Mouse (Mus musculus) liver, adult 2 months (tissue): ENCODE measurements around the gene Pltp. TPM values are rescaled to one million over a fixed set of nuclear protein-coding genes. Genes with fewer than 3 reads are reported as not detected.

ENCODE experiments used
- DNase-seq: peaks from one replicate; pipeline ENCODE4 v3.0.0-alpha.2; 2011; ENCODE audit warnings: low read depth, low spot score; ENCODE audit errors: extremely low read depth
- H3K27ac ChIP-seq: fragments of 200-500 bp; replicated peaks from 2 replicates; pipeline ENCODE4 v1.5.1; 2012; ENCODE audit warnings: low read depth, mild to moderate bottlenecking, control low read depth, inconsistent platforms, low read length; ENCODE audit not compliant: insufficient read depth
- H3K27me3 ChIP-seq: fragments of 200-500 bp; 2 replicates; pipeline ENCODE4 v1.6.1; 2012; ENCODE audit warnings: mild to moderate bottlenecking, moderate library complexity, low read length, inconsistent platforms; ENCODE audit not compliant: control insufficient read depth, insufficient read depth
- H3K36me3 ChIP-seq: fragments of 200-500 bp; 2 replicates; pipeline ENCODE4 v1.6.1; 2012; ENCODE audit warnings: low read length, inconsistent platforms; ENCODE audit not compliant: control insufficient read depth, insufficient read depth
- H3K4me1 ChIP-seq: fragments of 200-500 bp; 2 replicates; pipeline ENCODE4 v1.6.1; 2011; ENCODE audit warnings: low read length; ENCODE audit not compliant: control insufficient read depth, insufficient read depth
- H3K4me3 ChIP-seq: fragments of 200-500 bp; 2 replicates; pipeline ENCODE4 v1.5.1; 2011; ENCODE audit warnings: low read depth, mild to moderate bottlenecking, control low read depth, low read length, moderate library complexity; ENCODE audit not compliant: insufficient read depth
- H3K79me2 ChIP-seq: fragments of 200-500 bp; 2 replicates; pipeline ENCODE4 v1.6.1; 2012; ENCODE audit warnings: inconsistent platforms, mild to moderate bottlenecking, low read length, moderate library complexity; ENCODE audit not compliant: control insufficient read depth, insufficient read depth
- H3K9ac ChIP-seq: fragments of 200-500 bp; 2 replicates; pipeline ENCODE4 v1.6.1; 2012; ENCODE audit warnings: low read depth, mild to moderate bottlenecking, control low read depth, inconsistent platforms, low read length
- CTCF ChIP-seq: fragments of 200-500 bp; IDR thresholded peaks from 2 replicates; pipeline ENCODE4 v1.5.1; 2011; ENCODE audit warnings: low read depth, low read length, control low read depth
- POLR2A ChIP-seq: fragments of 200-500 bp; IDR thresholded peaks from 2 replicates; pipeline ENCODE4 v1.6.1; 2011; ENCODE audit warnings: low read length, control low read depth; ENCODE audit not compliant: insufficient read depth; ENCODE audit errors: extremely low read depth
- WGBS: fragments of 180-500 bp; shearing (Covaris S2); methylation state at CpG from one replicate; pipeline ENCODE4 v1.1.7; 2018; 5-methylcytosine and 5-hydroxymethylcytosine counted together
- polyA plus RNA-seq: library from polyadenylated mRNA; depleted of rRNA; stranded (reverse); fragments of >200 nt; gene quantifications from 2 replicates; pipeline ENCODE4 v1.2.3, GENCODE M21; 2012; rRNA removed
- total RNA-seq: library from RNA; depleted of rRNA; stranded (reverse); fragments of >200 nt; gene quantifications from 2 replicates; pipeline ENCODE4 v1.2.3, GENCODE M21; 2014; rRNA removed

The Pltp gene
- 21.7 and 22.1 TPM in 2 replicates for total RNA-seq
- 49.7 and 92.8 TPM in 2 replicates for polyA plus RNA-seq

GRCm38 (mm10) chr2:164857101-164857821 lies at the start of gene Pltp:
Pltp (minus strand) TSS chr2:164857711.
- DNase-seq: no peak
- WGBS: 7% methylated on average over 47 of the region's 47 CpGs
- Histone ChIP-seq H3K9ac (peak within 1 kb of the TSS; percentile 76), H3K27me3 (no peaks in the 10 kb centered on the region), H3K4me3 (peak within 1 kb of the TSS; percentile 77), H3K36me3 (no peaks in the 10 kb centered on the region; the same call in 1 of the 2 replicates), H3K27ac (peak within 1 kb of the TSS; percentile 58), H3K79me2 (no peaks in the 10 kb centered on the region), H3K4me1 (peaks cover 13% of the 10 kb centered on the region)
- TF ChIP-seq CTCF: no peak

DNA sequence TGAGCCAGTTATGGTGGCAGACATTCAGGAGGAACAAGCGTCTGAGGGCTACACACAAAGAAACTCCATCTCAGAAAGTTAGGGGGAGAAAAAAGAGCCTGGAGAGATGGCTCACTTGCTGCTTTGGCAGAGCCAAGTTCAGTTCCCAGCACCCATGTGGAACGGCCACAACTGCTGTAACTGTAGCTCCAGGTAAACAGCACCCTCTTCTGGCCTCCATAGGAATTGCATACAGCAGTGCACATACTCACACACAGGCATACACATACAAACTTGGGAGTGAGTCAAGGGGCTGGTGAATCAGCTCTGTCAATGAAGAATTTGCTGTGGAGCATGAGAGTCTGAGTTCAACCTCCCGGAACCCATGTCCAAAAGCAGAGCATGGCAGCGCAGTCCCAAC lies 48.6 kb upstream of the Pltp start:
- H3K4me3 ChIP-seq: no peak overlapping the region
- DNase-seq: no peak
- H3K36me3 ChIP-seq: peaks cover 35% of the 10 kb centered on the region
- TF ChIP-seq CTCF (0 out of 2 replicates have a peak, but pooled peaks have one; percentile 21), POLR2A (no peak)
- WGBS: over 99% methylated on average over 4 of the region's 4 CpGs
- H3K27me3 ChIP-seq: no peaks in the 10 kb centered on the region
- peaks cover 5% of the 10 kb centered on the region; the same call in 1 of the 2 replicates for H3K79me2 ChIP-seq
- no peak overlapping the region for H3K9ac ChIP-seq
- peaks cover 5% of the 10 kb centered on the region for H3K4me1 ChIP-seq
- H3K27ac ChIP-seq: no peak overlapping the region

- 20% methylated on average over 1 of the region's 1 CpGs for WGBS
- Histone ChIP-seq H3K9ac (no peak overlapping the region), H3K4me1 (no peaks in the 10 kb centered on the region), H3K36me3 (peaks cover 44% of the 10 kb centered on the region), H3K79me2 (no peaks in the 10 kb centered on the region), H3K4me3 (no peak overlapping the region), H3K27ac (no peak overlapping the region), H3K27me3 (no peaks in the 10 kb centered on the region)
- TF ChIP-seq POLR2A (no peak), CTCF (no peak)
- peak; percentile 65 for DNase-seq
Observed at GRCm38 (mm10) chr2:164903496-164903895, 46.0 kb upstream of the Pltp start.

DNA sequence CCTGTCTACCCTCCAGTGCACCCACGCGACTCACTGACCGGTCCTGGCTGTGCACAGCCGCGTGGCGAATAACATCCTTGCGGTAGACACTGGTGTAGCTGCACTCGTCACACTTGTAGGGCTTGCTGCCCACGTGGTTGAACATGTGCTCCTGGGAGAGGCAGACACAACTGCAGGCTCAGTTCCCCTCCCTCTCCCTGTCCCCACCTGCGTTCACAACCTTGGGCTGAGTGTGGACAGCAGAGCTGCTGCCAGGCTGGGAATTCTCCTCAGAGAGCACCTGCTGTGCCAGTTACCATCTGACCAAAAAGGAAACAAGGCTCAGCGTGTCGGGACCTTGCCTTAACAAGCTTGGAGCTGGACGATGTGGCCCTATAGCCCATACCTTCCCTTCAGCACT lies 43.9 kb upstream of the Pltp start:
- no peak overlapping the region for H3K9ac ChIP-seq
- H3K4me1 ChIP-seq: no peaks in the 10 kb centered on the region
- no peak for DNase-seq
- no peaks in the 10 kb centered on the region for H3K79me2 ChIP-seq
- H3K27me3 ChIP-seq: no peaks in the 10 kb centered on the region
- no peak overlapping the region for H3K4me3 ChIP-seq
- no peak overlapping the region for H3K27ac ChIP-seq
- no peak for TF ChIP-seq CTCF
- no peak for TF ChIP-seq POLR2A
- 94% methylated on average over 13 of the region's 13 CpGs for WGBS
- H3K36me3 ChIP-seq: peaks cover 40% of the 10 kb centered on the region

DNA sequence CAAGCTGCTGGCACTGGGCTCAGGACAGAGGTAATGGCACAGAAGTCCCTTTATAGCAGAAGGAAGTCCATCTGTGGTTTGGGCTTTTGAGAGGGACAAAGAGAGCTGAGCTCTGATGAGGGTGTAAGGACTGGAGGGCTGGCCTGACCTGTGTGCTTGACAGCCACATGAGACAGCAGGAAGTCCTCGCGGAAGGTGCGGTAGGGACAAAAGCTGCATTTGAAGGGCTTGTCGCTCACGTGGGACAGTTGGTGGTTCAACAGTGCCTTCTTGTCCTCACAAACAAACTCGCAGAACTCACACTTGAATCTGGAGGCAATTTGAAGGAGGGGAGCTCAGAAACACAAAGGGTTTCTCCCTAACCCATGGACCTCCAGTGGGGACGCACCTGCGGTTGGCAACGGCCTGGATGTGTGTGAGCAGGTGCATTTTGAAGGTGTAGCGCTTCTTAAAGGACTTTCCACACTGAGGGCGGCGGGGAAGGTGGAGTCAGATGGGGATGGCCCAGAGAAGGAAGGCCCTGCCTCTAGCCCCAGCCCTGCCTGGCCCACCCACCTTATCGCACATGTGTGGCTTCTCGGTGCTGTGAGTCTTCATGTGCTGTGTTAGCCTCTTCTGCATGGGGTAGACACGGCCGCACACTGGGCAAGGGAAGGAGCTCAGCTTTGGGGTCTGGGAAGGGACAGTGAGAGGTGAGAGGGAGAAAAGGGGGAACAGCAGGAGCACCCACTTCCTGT lies 42.4 kb upstream of the Pltp start:
- 95% methylated on average over 16 of the region's 16 CpGs for WGBS
- no peaks in the 10 kb centered on the region for H3K4me1 ChIP-seq
- no peaks in the 10 kb centered on the region for H3K79me2 ChIP-seq
- no peak overlapping the region for H3K4me3 ChIP-seq
- no peaks in the 10 kb centered on the region for H3K27me3 ChIP-seq
- no peak overlapping the region for H3K27ac ChIP-seq
- H3K36me3 ChIP-seq: peaks cover 33% of the 10 kb centered on the region
- no peak for DNase-seq
- no peak overlapping the region for H3K9ac ChIP-seq
- TF ChIP-seq CTCF (no peak), POLR2A (no peak)
